Mouse (Mus musculus): ENCODE measurements around the gene Gsc2.
A peak's percentile ranks its signal among the peaks of the same experiment; 100 is the strongest.
"Not testable (repeated sequence)": the region's sequence is repeated elsewhere in the genome, so short reads cannot be mapped to it uniquely, and the experiment has no call there.

The Gsc2 gene

DNA sequence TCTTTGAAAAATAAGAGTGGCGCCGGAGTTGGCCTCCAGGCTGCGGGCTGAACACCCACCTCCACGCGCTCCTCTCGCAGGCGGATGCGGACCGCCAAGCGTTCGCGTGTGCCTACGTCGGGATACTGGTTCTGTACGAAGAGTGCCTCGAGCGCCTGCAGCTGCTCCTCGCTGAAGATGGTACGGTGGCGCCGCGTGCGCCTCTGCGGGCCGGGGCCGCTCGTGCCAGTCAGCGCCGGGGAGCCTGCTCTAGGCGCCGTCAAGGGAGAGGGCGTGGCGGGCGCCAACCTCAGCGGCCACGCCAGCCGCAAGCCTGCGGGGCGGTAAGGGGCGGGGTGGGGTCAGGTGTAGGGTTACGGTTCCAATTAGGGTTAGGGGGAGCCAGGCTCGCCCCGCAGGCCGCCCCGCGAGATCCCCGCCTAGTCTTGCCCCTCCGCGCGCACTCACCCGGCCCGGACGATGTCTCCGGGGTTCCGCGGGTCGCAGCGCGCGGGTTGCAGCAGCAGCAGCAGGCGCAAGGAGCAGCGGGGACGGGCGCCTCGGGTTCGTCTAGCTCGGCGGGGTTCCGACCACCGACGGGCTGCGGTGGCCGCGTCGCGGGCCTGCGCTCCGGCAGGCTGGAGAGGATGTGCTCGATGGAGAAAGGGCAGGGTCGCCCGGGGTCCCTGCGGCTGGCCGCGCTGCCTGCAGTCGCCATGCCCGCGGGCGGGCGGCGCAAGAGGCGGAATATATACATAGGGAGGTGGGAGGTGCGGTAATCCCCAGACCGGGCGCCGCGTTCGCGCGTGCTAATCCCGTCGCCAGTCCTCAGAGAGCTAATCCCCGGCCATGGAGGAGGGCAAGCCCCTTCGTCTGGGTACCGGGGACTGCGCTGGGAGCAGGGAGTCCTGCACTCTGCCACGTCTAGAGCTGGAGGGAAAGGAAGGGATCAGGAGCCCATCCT is at the start of gene Gsc2:
Gsc2 (minus strand) TSS at position 753 of the 943 bp plus-strand sequence.
- DNase-seq: peak; percentile 28

GRCm38 (mm10) chr16:17962091-17962490 is 47.2 kb upstream of the Gsc2 start:
- peak; percentile 17 for DNase-seq

DNA sequence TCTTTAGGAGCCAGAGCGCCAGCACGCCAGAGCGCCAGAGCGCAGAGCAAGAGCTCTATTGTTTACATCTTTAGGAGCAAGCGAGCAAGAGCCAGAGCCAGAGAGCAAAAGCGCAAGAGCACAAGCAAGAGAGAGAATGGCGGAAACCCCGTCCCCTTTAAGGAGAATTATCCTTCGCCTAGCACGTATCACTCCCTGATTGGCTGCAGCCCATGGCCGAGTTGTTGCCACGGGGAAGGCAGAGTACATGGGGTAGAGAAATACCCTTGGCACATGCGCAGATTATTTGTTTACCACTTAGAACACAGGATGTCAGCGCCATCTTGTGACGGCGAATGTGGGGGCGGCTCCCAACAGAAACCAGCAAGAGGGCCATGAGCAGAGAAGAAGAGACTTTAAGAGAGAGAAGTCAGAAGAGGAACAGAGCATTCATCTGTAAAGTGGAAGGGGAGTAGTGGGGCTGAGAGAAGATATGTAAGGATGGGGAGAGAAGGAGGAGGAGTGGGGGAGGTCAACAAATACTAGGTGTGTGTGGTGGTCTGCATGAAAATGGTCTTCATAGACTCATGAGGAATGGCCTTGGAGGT is 41.3 kb upstream of the Gsc2 start:
- DNase-seq: not testable (repeated sequence)

DNA sequence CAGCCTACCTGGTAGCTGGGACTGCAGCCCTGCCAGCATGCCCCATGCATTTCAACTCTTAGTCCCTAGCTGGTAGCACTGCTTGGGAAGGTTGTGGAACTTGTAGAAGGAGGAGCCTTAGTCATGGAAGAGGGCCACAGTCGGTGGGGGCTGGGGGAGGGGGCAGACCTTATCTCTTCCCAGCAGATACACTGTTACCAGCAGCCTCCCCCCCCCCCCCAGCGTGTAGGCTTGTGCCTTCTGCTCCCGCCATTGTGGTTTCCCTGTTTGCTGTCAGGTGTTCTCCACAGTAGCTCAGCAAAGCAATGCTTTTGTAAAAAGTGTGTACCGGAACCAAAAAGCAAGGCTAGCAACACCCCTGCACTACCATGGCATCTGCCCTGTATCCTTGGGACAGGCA is 36.8 kb upstream of the Gsc2 start:
- DNase-seq: no peak

- no peak for DNase-seq
Measured at GRCm38 (mm10) chr16:17950068-17950467, 35.2 kb upstream of the Gsc2 start.

- DNase-seq: no peak
Measured at GRCm38 (mm10) chr16:17949421-17949877, 34.6 kb upstream of the Gsc2 start.

DNA sequence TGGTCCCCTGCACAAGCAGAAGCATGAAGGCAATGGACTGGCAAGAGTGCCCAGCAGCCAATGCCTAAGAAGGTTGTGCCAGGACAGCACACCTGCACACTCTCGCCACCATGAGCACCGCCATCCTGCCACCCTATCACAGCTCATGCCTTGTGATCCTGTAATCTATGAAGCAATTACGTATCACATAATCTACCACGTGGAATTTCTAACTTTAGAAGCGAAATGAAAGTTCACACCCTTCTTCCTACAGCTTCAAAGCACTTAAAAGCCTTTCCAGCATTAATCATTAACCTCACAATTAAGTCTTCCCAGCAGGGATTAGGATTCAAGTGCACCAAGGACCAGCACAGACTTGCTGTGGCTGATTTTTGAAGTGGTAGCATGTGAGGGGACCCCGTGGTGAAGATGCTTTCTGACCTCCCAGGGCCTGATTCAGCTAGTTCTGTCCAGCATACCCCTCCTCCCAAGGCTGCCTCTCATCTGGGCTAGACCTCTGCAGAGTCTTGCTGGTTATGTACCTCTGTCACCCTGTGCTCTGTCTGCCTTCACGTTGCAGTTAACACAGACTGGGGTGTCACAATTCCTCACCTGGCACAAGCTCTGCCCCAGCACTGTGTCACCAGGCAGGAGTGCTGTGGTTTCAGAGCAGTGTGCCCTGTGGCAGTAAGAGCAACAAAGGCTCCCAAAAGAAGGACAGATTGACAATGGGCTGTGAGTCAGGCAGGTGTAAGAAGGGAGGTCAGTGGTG is 30.4 kb upstream of the Gsc2 start:
- no peak for DNase-seq

DNA sequence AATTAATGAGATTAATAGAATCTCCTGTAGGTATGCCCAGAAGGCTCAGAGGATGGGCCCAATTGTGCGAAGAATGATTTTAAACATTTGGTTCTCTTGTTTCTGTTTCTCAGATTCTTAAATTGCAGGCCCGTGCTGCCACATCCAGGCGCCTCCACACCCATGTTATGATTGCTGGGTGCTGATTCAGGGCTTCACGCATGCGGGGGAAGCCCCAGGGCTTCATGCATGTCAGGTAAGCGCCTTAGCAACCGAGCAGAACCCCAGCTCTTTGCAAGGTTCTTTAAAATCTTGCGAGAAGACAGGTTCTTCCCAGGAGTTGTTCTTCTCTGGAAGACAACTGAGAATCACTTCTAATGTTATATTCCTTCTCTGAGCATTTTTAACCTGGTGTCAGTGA is 28.6 kb upstream of the Gsc2 start:
- DNase-seq: no peak

DNA sequence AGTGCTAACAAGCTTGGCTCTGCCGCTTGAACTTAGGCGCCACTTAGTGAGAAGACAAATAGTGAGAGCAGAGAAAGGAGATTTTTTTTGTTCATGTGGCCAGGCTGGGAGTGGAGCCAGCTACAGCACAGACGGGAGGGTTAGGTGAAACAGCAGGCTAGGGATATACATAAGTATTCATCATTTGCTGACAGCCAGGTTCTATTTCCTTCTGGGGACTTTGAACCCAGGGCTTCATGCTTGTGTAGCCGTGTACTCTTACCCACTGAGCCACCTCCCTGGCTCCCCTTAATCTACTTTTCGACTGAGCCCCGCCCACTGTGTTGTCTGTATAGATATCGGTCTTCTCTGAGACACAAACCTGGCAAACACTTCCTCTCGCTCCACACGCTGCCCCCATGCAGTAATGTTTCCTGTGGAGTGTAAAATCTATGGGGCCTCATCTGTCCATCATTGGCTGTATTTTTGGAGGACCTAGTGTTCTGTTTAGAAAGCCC is 24.4 kb upstream of the Gsc2 start:
- DNase-seq: no peak

- DNase-seq: peak; percentile 70
Measured at GRCm38 (mm10) chr16:17938821-17939220, 24.0 kb upstream of the Gsc2 start.

DNA sequence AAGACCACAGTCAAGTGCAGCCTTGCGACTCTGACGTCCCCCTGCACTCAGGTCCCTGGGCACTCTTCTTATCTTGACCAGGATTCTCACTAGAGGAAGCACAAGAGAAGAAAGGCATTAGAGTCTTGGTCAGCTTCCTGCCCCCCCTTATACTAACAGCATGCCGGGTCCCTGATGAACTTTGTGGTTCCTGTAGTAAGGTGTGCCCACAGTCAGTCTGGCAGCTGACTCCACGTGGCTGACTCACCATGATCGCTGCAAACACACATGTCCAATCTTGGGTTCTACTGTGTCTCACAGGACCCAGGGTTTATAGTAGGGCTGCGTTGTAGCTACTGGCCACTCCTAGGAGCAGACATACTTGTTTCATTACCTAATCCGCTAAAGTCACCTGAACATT is 23.3 kb upstream of the Gsc2 start:
- no peak for DNase-seq

DNA sequence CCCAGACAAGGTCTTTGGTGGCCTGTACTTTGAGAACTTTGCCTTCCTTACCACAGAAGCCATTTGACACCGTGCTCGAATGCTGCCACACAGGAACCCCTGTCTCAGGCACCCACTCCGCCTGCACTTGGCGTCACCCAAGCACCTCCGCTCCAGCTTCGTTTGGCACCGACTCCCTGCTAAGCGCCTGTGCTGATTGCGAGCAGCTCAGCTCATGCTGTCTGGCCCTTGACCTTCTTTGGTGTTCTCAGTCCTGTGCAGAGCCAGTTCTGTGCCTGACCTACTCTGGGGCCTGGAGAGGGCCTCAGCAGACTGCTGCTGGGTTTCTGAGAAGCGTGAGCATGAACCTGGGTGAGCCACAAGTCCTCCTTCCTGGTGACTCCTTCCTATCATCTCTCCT is 21.9 kb upstream of the Gsc2 start:
- DNase-seq: no peak

GRCm38 (mm10) chr16:17934445-17934910 is 19.6 kb upstream of the Gsc2 start:
- DNase-seq: no peak

GRCm38 (mm10) chr16:17933594-17934444 is 19.0 kb upstream of the Gsc2 start:
- DNase-seq: no peak

DNA sequence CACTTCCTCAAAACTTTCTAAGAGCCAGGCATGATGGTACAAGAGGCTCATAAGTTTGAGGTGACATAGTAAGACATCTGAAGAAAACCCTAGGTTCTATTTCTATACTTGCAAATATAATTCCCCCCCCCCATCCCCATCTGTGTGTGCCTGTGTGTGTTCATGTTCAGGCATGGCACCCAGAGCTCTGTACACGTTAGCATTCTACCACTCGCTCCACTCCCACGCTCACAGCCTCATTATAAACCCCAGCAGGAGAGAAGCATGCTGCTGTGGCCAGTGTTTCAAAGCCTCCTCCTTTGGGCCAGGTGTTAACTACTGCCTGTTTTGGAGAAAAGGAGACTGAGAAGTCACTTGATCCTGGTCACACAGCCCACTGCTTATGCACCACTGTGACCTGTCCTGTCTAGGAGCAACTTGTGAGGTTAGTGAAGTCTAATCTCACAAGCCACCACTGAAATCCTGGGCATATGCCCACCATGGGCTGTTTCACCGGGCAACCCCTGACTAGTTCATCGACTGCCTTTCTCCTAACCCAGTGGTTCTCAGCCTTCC is 17.1 kb upstream of the Gsc2 start:
- DNase-seq: no peak

DNA sequence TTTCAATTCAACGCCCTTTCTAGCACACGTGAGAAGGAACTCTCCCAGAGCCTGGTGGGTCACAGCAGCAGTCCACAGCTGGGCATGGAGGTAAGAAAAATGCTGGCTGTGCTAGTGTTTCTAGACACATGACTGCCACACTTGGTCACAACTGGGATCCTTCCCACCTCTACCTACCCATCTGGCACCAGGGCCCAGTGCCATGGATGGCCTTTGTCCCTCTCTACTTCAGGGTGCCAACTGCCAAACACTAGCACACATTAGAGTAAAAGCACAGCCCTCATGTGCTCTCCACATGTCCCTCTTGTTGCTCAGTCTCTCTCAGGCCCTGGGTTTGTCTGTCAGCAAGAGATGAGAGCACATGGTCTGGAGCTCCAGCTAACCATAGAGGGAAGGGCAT is 14.8 kb upstream of the Gsc2 start:
- DNase-seq: no peak

DNA sequence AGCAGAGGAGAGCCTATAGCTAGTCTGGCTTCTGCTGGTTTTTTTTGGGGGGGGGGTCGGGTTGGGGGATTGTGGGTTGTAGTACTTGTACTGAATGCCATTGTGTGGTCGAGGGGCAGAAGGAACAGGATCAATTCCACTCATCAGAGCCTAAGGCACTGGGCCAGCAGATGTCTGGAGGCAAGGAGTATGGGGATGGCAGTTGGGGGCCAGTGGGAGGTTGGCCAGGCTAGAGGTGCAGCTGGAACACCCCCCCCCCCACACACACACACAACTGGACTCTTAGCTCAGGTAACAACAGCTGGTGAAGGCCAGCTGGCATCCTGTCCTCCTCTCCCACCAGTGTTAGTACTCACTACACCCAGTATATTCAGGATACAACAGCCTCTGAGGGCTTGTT is 14.4 kb upstream of the Gsc2 start:
- no peak for DNase-seq

- DNase-seq: peak; percentile 76
Measured at GRCm38 (mm10) chr16:17928627-17929104, 13.8 kb upstream of the Gsc2 start.

GRCm38 (mm10) chr16:17928087-17928580 is 13.3 kb upstream of the Gsc2 start, which contains the start of gene Slc25a1:
TSS of gene Slc25a1 (minus strand) at chr16:17928219.
- peak; percentile 69 for DNase-seq

DNA sequence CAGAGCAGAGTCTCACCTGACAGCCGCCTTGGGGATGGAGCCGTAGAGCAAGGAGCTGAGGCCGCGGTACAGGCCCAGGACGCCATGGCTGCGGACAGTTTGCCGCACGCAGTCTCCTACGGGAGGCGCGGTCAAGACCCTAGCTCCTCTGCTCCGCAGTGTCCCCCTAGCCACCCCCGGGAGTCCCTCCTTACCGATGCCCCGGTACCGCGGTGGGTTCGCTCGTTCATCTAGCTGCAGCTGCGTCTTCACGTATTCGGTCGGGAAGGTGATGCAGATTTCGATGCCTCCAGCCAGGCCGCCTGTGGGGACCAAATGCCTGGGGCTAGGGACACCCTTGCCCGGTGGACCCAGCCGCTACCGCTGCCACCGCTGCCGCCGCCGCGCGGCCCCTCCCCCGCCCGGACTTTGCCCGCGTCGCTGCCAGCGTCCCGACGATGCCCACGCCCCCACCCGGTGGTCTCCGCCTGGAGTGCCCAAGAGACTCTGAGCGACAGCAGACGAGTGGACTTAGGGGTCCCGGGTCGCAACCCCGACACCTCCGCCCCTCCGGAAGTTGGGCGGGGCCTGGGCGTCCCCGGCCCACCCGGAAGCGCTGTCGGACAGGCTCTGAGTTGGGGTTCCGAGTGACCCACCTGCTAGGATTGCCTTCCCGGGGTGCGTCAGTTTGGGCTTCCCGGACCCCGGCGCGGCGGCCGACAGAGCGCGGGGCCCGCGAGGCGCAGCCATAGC is 12.7 kb upstream of the Gsc2 start:
- DNase-seq: peak; percentile 57

DNA sequence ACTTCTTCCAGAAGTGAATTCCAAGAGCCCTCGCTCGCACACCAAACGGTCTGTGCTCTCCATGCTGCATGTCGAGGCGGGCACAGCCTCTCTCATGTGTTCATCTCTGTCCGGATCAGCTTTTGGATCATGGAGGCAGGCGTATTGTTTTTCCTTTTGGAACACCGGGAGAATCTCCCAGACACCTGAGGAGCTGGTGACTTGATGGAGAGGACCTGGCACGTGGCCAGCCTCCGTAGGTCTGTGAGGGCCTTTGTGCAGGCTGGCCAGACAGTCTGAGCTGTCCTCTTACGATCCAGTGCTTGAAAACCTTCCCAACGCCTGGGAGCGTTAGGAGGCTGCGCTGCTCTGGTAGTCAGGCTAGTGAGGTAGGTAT is 7.3 kb upstream of the Gsc2 start:
- DNase-seq: no peak
